Mouse (Mus musculus) forebrain, embryonic 14.5 days (tissue): Measurements from ENCODE around the gene Tubb5. TPM values are rescaled to one million over a fixed set of nuclear protein-coding genes. Genes with fewer than 3 reads are reported as not detected.

Source experiments
- ATAC-seq: fragments of 200-750 bp; cut with Nextera tagmentation; 2 replicates; pipeline ENCODE4 v1.8.0; 2017; ENCODE audit warnings: mild to moderate bottlenecking, moderate library complexity
- DNase-seq: peaks from one replicate; pipeline ENCODE4 v3.0.0-alpha.2; 2015; ENCODE audit warnings: low spot score
- H3K27ac ChIP-seq: fragments of 300-500 bp; sonication (generic); 2 replicates; pipeline ENCODE4 v1.5.1; 2014; ENCODE audit warnings: low read depth, mild to moderate bottlenecking, control low read depth, low read length, moderate library complexity
- H3K27me3 ChIP-seq: fragments of 300-500 bp; sonication (generic); replicated peaks from 2 replicates; pipeline ENCODE4 v1.6.1; 2014; ENCODE audit warnings: low read length, control low read depth, mixed read lengths; ENCODE audit not compliant: control insufficient read depth, insufficient read depth
- H3K36me3 ChIP-seq: fragments of 300-500 bp; sonication (generic); 2 replicates; pipeline ENCODE4 v1.6.1; 2014; ENCODE audit warnings: low read length, control low read depth; ENCODE audit not compliant: control insufficient read depth, insufficient read depth
- H3K4me1 ChIP-seq: fragments of 300-500 bp; sonication (generic); 2 replicates; pipeline ENCODE4 v1.6.1; 2014; ENCODE audit warnings: antibody characterized with exemption, low read length, control low read depth; ENCODE audit not compliant: control insufficient read depth, insufficient read depth
- H3K4me2 ChIP-seq: fragments of 300-500 bp; sonication (generic); 2 replicates; pipeline ENCODE4 v1.6.1; 2014; ENCODE audit warnings: mild to moderate bottlenecking, control low read depth, low read length
- H3K4me3 ChIP-seq: fragments of 300-500 bp; sonication (generic); 2 replicates; pipeline ENCODE4 v1.5.1; 2014; ENCODE audit warnings: low read depth, low read length, control low read depth
- H3K9ac ChIP-seq: fragments of 300-500 bp; sonication (generic); 2 replicates; pipeline ENCODE4 v1.6.1; 2014; ENCODE audit warnings: mild to moderate bottlenecking, low read length, control low read depth, moderate library complexity
- H3K9me3 ChIP-seq: fragments of 300-500 bp; sonication (generic); replicated peaks from 2 replicates; pipeline ENCODE4 v1.6.1; 2016; ENCODE audit warnings: low read length, control low read depth, mixed read lengths; ENCODE audit not compliant: control insufficient read depth
- WGBS: fragments of 180-500 bp; shearing (Covaris S2); extraction: QIAGEN DNeasy Blood & Tissue Kit; methylation state at CpG from one replicate; pipeline ENCODE4 v1.1.7; 2014; 5-methylcytosine and 5-hydroxymethylcytosine counted together
- polyA plus RNA-seq: library from polyadenylated mRNA; unstranded; fragments of >200 nt; fragmentation: Nextera tagmentation; extraction: Ambion mirVana; gene quantifications from 2 replicates; pipeline ENCODE4 v1.2.1, GENCODE M21; 2014

The Tubb5 gene
- polyA plus RNA-seq, 1 experiment from 2014 or later, result 2,004 TPM

- Histone ChIP-seq H3K4me2 (no peak overlapping the region), H3K9me3 (no peaks in the 10 kb centered on the region), H3K27ac (peak overlapping the region; percentile 30; the same call in 1 of the 2 replicates), H3K4me1 (peaks cover 7% of the 10 kb centered on the region; the same call in 1 of the 2 replicates), H3K9ac (0 out of 2 replicates have a peak overlapping the region, but pooled peaks have one; percentile 8), H3K27me3 (no peaks in the 10 kb centered on the region), H3K4me3 (no peak overlapping the region), H3K36me3 (no peaks in the 10 kb centered on the region)
- 0 out of 2 replicates have a peak, but pooled peaks have one; percentile 12 for ATAC-seq
- 83% methylated on average over 7 of the region's 7 CpGs for WGBS
- no peak for DNase-seq
Measured at GRCm38 (mm10) chr17:35813653-35814052, 24.5 kb downstream of the Tubb5 start.

- peak; percentile 58 for ATAC-seq
- H3K36me3 ChIP-seq, result no peaks in the 10 kb centered on the region
- no peak overlapping the region for H3K4me3 ChIP-seq
- no peak overlapping the region for H3K4me2 ChIP-seq
- 0 out of 2 replicates have a peak overlapping the region, but pooled peaks have one; percentile 8 for H3K9ac ChIP-seq
- peak; percentile 84 for DNase-seq
- H3K27me3 ChIP-seq, result no peaks in the 10 kb centered on the region
- H3K27ac ChIP-seq, result peak overlapping the region; percentile 30; the same call in 1 of the 2 replicates
- H3K9me3 ChIP-seq, result no peaks in the 10 kb centered on the region
- H3K4me1 ChIP-seq, result peaks cover 7% of the 10 kb centered on the region; the same call in 1 of the 2 replicates
- 36% methylated on average over 7 of the region's 7 CpGs for WGBS
Measured at GRCm38 (mm10) chr17:35813245-35813647, 24.9 kb downstream of the Tubb5 start.

- H3K27ac ChIP-seq, result no peak overlapping the region
- DNase-seq (no peak), ATAC-seq (no peak)
- H3K27me3 ChIP-seq, result no peaks in the 10 kb centered on the region
- no peak overlapping the region for H3K4me3 ChIP-seq
- H3K36me3 ChIP-seq, result no peaks in the 10 kb centered on the region
- peaks cover 7% of the 10 kb centered on the region; the same call in 1 of the 2 replicates for H3K4me1 ChIP-seq
- WGBS, result 72% methylated on average over 6 of the region's 6 CpGs
- no peak overlapping the region for H3K9ac ChIP-seq
- no peak overlapping the region for H3K4me2 ChIP-seq
- H3K9me3 ChIP-seq, result no peaks in the 10 kb centered on the region
Measured at GRCm38 (mm10) chr17:35812736-35813135, 25.4 kb downstream of the Tubb5 start.

GRCm38 (mm10) chr17:35812307-35812706 lies 25.8 kb downstream of the Tubb5 start:
- Histone ChIP-seq H3K36me3 (no peaks in the 10 kb centered on the region), H3K27ac (no peak overlapping the region), H3K9me3 (no peaks in the 10 kb centered on the region), H3K4me3 (no peak overlapping the region), H3K4me2 (no peak overlapping the region), H3K4me1 (peaks cover 7% of the 10 kb centered on the region; the same call in 1 of the 2 replicates), H3K27me3 (no peaks in the 10 kb centered on the region), H3K9ac (no peak overlapping the region)
- no peak for ATAC-seq
- no peak for DNase-seq
- 79% methylated on average over 5 of the region's 5 CpGs for WGBS

GRCm38 (mm10) chr17:35810900-35811648 lies 27.0 kb downstream of the Tubb5 start:
- H3K27me3 ChIP-seq, result no peaks in the 10 kb centered on the region
- no peaks in the 10 kb centered on the region for H3K36me3 ChIP-seq
- H3K4me3 ChIP-seq, result no peak overlapping the region
- no peak overlapping the region for H3K4me2 ChIP-seq
- DNase-seq (no peak), ATAC-seq (no peak)
- no peak overlapping the region for H3K27ac ChIP-seq
- no peak overlapping the region for H3K9ac ChIP-seq
- H3K4me1 ChIP-seq, result peaks cover 7% of the 10 kb centered on the region; the same call in 1 of the 2 replicates
- no peaks in the 10 kb centered on the region for H3K9me3 ChIP-seq
- 76% methylated on average over 5 of the region's 5 CpGs for WGBS

- Histone ChIP-seq H3K9ac (no peak overlapping the region), H3K27ac (no peak overlapping the region), H3K4me1 (peaks cover 7% of the 10 kb centered on the region; the same call in 1 of the 2 replicates), H3K4me3 (no peak overlapping the region), H3K9me3 (no peaks in the 10 kb centered on the region), H3K4me2 (no peak overlapping the region), H3K36me3 (no peaks in the 10 kb centered on the region), H3K27me3 (no peaks in the 10 kb centered on the region)
- DNase-seq (no peak), ATAC-seq (no peak)
- 87% methylated on average over 11 of the region's 11 CpGs for WGBS
Measured at GRCm38 (mm10) chr17:35809395-35809794, 28.7 kb downstream of the Tubb5 start.

GRCm38 (mm10) chr17:35808073-35808472 lies 30.0 kb downstream of the Tubb5 start:
- no peaks in the 10 kb centered on the region for H3K36me3 ChIP-seq
- DNase-seq, result no peak
- H3K4me1 ChIP-seq, result no peaks in the 10 kb centered on the region
- WGBS, result 71% methylated on average over 9 of the region's 9 CpGs
- no peak overlapping the region for H3K4me2 ChIP-seq
- ATAC-seq, result no peak
- H3K4me3 ChIP-seq, result no peak overlapping the region
- no peak overlapping the region for H3K9ac ChIP-seq
- no peaks in the 10 kb centered on the region for H3K27me3 ChIP-seq
- H3K27ac ChIP-seq, result no peak overlapping the region
- no peaks in the 10 kb centered on the region for H3K9me3 ChIP-seq

- no peaks in the 10 kb centered on the region for H3K27me3 ChIP-seq
- H3K4me1 ChIP-seq, result no peaks in the 10 kb centered on the region
- H3K4me2 ChIP-seq, result no peak overlapping the region
- ATAC-seq, result no peak
- 88% methylated on average over 4 of the region's 4 CpGs for WGBS
- H3K4me3 ChIP-seq, result no peak overlapping the region
- H3K36me3 ChIP-seq, result no peaks in the 10 kb centered on the region
- H3K27ac ChIP-seq, result no peak overlapping the region
- H3K9ac ChIP-seq, result no peak overlapping the region
- H3K9me3 ChIP-seq, result no peaks in the 10 kb centered on the region
- DNase-seq, result no peak
Measured at GRCm38 (mm10) chr17:35803858-35804399, 34.2 kb downstream of the Tubb5 start.

- no peak for DNase-seq
- Histone ChIP-seq H3K4me1 (no peaks in the 10 kb centered on the region), H3K4me2 (no peak overlapping the region), H3K27me3 (no peaks in the 10 kb centered on the region), H3K27ac (no peak overlapping the region), H3K36me3 (no peaks in the 10 kb centered on the region), H3K4me3 (no peak overlapping the region), H3K9me3 (no peaks in the 10 kb centered on the region), H3K9ac (no peak overlapping the region)
- no peak for ATAC-seq
- WGBS, result 58% methylated on average over 6 of the region's 6 CpGs
Measured at GRCm38 (mm10) chr17:35803020-35803419, 35.1 kb downstream of the Tubb5 start.
